Mouse (Mus musculus) heart, adult 2 months (tissue): ENCODE data around the gene Slc16a9.
A peak's percentile ranks its signal among the peaks of the same experiment; 100 is the strongest.

Source experiments
- CTCF ChIP-seq: fragments of 200-600 bp; IDR thresholded peaks from 2 replicates; pipeline ENCODE4 v1.8.1; 2022; ENCODE audit warnings: antibody characterized with exemption, mild to moderate bottlenecking, moderate library complexity
- EP300 ChIP-seq: fragments of 200-500 bp; IDR thresholded peaks from 2 replicates; pipeline ENCODE4 v1.6.1; 2011; ENCODE audit warnings: low read depth, low read length, control low read depth; ENCODE audit not compliant: insufficient read depth
- POLR2A ChIP-seq: fragments of 200-500 bp; IDR thresholded peaks from 2 replicates; pipeline ENCODE4 v1.6.1; 2011; ENCODE audit warnings: mild to moderate bottlenecking, low read depth, low read length, control low read depth; ENCODE audit not compliant: insufficient read depth

DNA sequence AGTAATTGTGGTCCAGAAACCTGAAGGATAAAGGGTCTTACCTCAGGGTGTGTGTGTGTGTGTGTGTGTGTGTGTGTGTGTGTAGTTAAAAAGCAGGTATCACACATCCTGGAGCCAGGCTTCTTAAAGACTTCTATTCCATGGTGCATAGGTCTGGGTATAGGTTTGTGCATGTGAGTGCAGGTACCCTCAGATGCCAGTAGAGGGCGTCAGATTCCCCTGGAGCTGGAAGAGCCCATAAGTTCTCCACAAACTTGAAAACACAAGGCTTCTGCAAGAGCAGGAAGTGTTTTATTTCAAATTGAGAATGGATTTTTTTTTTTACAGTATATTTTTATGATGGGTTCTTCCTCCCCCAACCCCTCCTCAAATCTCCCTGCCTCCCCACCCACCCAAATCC lies 31.8 kb downstream of the Slc16a9 start:
- TF ChIP-seq POLR2A (no peak), CTCF (peak; percentile 13; the same call in 1 of the 2 replicates), EP300 (no peak)
